Mouse (Mus musculus): ENCODE measurements around the gene Dhx32. TPM values are rescaled to one million over a fixed set of nuclear protein-coding genes. Genes with fewer than 3 reads are reported as not detected.

The Dhx32 gene
- polyA plus RNA-seq, 1 experiment from 2014 or later: 36.9 TPM

DNA sequence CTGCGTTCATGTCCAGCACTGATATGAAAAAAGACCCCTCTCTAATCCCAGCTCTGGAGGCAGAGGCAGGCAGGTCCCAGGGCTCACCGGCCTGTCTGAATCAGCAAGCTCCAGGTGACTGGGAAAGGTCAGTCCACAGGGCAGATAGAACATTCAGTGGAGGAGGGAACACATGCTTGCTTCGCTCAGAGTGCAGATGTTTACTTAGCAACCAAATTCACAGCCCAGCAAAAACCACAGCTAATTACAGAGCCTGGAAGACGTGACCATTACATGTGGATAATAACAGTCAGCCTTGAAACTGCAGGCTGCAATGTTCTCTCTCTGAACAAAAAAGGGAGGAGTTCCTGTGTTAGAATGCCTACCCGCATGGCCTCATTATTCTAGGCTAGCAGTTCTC is 31.9 kb downstream of the Dhx32 start:
- DNase-seq (ENCODE audit: low spot score) (no peak), ATAC-seq (replicated peaks; ENCODE audit: insufficient number of reproducible peaks, low FRiP score, low TSS enrichment, low read depth) (no peak)
- Histone ChIP-seq H3K9ac (replicated peaks; ENCODE audit: low read length) (no peak overlapping the region), H3K27ac (replicated peaks; ENCODE audit: low read depth, low read length) (no peak overlapping the region), H3K36me3 (replicated peaks; ENCODE audit: control insufficient read depth, insufficient read depth, low read depth, low read length) (no peaks in the 10 kb centered on the region), H3K4me3 (ENCODE audit: low read depth, low read length) (no peak overlapping the region), H3K9me3 (replicated peaks; ENCODE audit: control insufficient read depth, low read length) (no peaks in the 10 kb centered on the region), H3K4me1 (ENCODE audit: control insufficient read depth, insufficient read depth, low read length) (no peaks in the 10 kb centered on the region), H3K4me2 (ENCODE audit: low read depth, low read length) (no peak overlapping the region), H3K27me3 (ENCODE audit: control insufficient read depth, insufficient read depth, low read length) (no peaks in the 10 kb centered on the region)
- WGBS: 66% methylated on average over 5 of the region's 5 CpGs

- H3K27me3 ChIP-seq (ENCODE audit: control insufficient read depth, insufficient read depth, low read length): no peaks in the 10 kb centered on the region
- no peaks in the 10 kb centered on the region for H3K9me3 ChIP-seq (replicated peaks; ENCODE audit: control insufficient read depth, low read length)
- ATAC-seq (replicated peaks; ENCODE audit: insufficient number of reproducible peaks, low FRiP score, low TSS enrichment, low read depth): no peak
- no peak overlapping the region for H3K27ac ChIP-seq (replicated peaks; ENCODE audit: low read depth, low read length)
- DNase-seq (ENCODE audit: low spot score): no peak
- no peak overlapping the region for H3K9ac ChIP-seq (replicated peaks; ENCODE audit: low read length)
- no peak overlapping the region for H3K4me2 ChIP-seq (ENCODE audit: low read depth, low read length)
- no peak overlapping the region for H3K4me3 ChIP-seq (ENCODE audit: low read depth, low read length)
- no peaks in the 10 kb centered on the region for H3K36me3 ChIP-seq (replicated peaks; ENCODE audit: control insufficient read depth, insufficient read depth, low read depth, low read length)
- WGBS: 92% methylated on average over 14 of the region's 14 CpGs
- H3K4me1 ChIP-seq (ENCODE audit: control insufficient read depth, insufficient read depth, low read length): no peaks in the 10 kb centered on the region
Measured at GRCm38 (mm10) chr7:133748753-133749152, 33.8 kb downstream of the Dhx32 start.

- H3K27me3 ChIP-seq (ENCODE audit: control insufficient read depth, insufficient read depth, low read length): no peaks in the 10 kb centered on the region
- no peaks in the 10 kb centered on the region for H3K4me1 ChIP-seq (ENCODE audit: control insufficient read depth, insufficient read depth, low read length)
- H3K9me3 ChIP-seq (replicated peaks; ENCODE audit: control insufficient read depth, low read length): no peaks in the 10 kb centered on the region
- WGBS: 85% methylated on average over 8 of the region's 8 CpGs
- H3K4me2 ChIP-seq (ENCODE audit: low read depth, low read length): no peak overlapping the region
- H3K27ac ChIP-seq (replicated peaks; ENCODE audit: low read depth, low read length): no peak overlapping the region
- no peak overlapping the region for H3K4me3 ChIP-seq (ENCODE audit: low read depth, low read length)
- no peak for ATAC-seq (replicated peaks; ENCODE audit: insufficient number of reproducible peaks, low FRiP score, low TSS enrichment, low read depth)
- H3K9ac ChIP-seq (replicated peaks; ENCODE audit: low read length): no peak overlapping the region
- no peak for DNase-seq (ENCODE audit: low spot score)
- no peaks in the 10 kb centered on the region for H3K36me3 ChIP-seq (replicated peaks; ENCODE audit: control insufficient read depth, insufficient read depth, low read depth, low read length)
Measured at GRCm38 (mm10) chr7:133747372-133747771, 35.2 kb downstream of the Dhx32 start.

- H3K9ac ChIP-seq (replicated peaks; ENCODE audit: low read length): no peak overlapping the region
- H3K4me2 ChIP-seq (ENCODE audit: low read depth, low read length): no peak overlapping the region
- H3K9me3 ChIP-seq (replicated peaks; ENCODE audit: control insufficient read depth, low read length): no peaks in the 10 kb centered on the region
- no peaks in the 10 kb centered on the region for H3K36me3 ChIP-seq (replicated peaks; ENCODE audit: control insufficient read depth, insufficient read depth, low read depth, low read length)
- 61% methylated on average over 4 of the region's 4 CpGs for WGBS
- H3K4me3 ChIP-seq (ENCODE audit: low read depth, low read length): no peak overlapping the region
- H3K4me1 ChIP-seq (ENCODE audit: control insufficient read depth, insufficient read depth, low read length): no peaks in the 10 kb centered on the region
- DNase-seq (ENCODE audit: low spot score) (no peak), ATAC-seq (replicated peaks; ENCODE audit: insufficient number of reproducible peaks, low FRiP score, low TSS enrichment, low read depth) (no peak)
- H3K27me3 ChIP-seq (ENCODE audit: control insufficient read depth, insufficient read depth, low read length): no peaks in the 10 kb centered on the region
- no peak overlapping the region for H3K27ac ChIP-seq (replicated peaks; ENCODE audit: low read depth, low read length)
Measured at GRCm38 (mm10) chr7:133744701-133745100, 37.8 kb downstream of the Dhx32 start.

- H3K36me3 ChIP-seq (replicated peaks; ENCODE audit: control insufficient read depth, insufficient read depth, low read depth, low read length): no peaks in the 10 kb centered on the region
- no peak for ATAC-seq (replicated peaks; ENCODE audit: insufficient number of reproducible peaks, low FRiP score, low TSS enrichment, low read depth)
- no peak overlapping the region for H3K4me2 ChIP-seq (ENCODE audit: low read depth, low read length)
- no peak overlapping the region for H3K27ac ChIP-seq (replicated peaks; ENCODE audit: low read depth, low read length)
- no peaks in the 10 kb centered on the region for H3K9me3 ChIP-seq (replicated peaks; ENCODE audit: control insufficient read depth, low read length)
- WGBS: 89% methylated on average over 1 of the region's 1 CpGs
- no peaks in the 10 kb centered on the region for H3K27me3 ChIP-seq (ENCODE audit: control insufficient read depth, insufficient read depth, low read length)
- no peaks in the 10 kb centered on the region for H3K4me1 ChIP-seq (ENCODE audit: control insufficient read depth, insufficient read depth, low read length)
- no peak overlapping the region for H3K4me3 ChIP-seq (ENCODE audit: low read depth, low read length)
- DNase-seq (ENCODE audit: low spot score): no peak
- H3K9ac ChIP-seq (replicated peaks; ENCODE audit: low read length): no peak overlapping the region
Measured at GRCm38 (mm10) chr7:133744209-133744608, 38.3 kb downstream of the Dhx32 start.

- Histone ChIP-seq H3K4me3 (ENCODE audit: low read depth, low read length) (no peak overlapping the region), H3K9me3 (replicated peaks; ENCODE audit: control insufficient read depth, low read length) (no peaks in the 10 kb centered on the region), H3K4me2 (ENCODE audit: low read depth, low read length) (no peak overlapping the region), H3K4me1 (ENCODE audit: control insufficient read depth, insufficient read depth, low read length) (no peaks in the 10 kb centered on the region), H3K27me3 (ENCODE audit: control insufficient read depth, insufficient read depth, low read length) (no peaks in the 10 kb centered on the region), H3K36me3 (replicated peaks; ENCODE audit: control insufficient read depth, insufficient read depth, low read depth, low read length) (no peaks in the 10 kb centered on the region), H3K27ac (replicated peaks; ENCODE audit: low read depth, low read length) (no peak overlapping the region), H3K9ac (replicated peaks; ENCODE audit: low read length) (no peak overlapping the region)
- no peak for DNase-seq (ENCODE audit: low spot score)
- ATAC-seq (replicated peaks; ENCODE audit: insufficient number of reproducible peaks, low FRiP score, low TSS enrichment, low read depth): no peak
- WGBS: 71% methylated on average over 4 of the region's 4 CpGs
Measured at GRCm38 (mm10) chr7:133743611-133744010, 38.9 kb downstream of the Dhx32 start.

DNA sequence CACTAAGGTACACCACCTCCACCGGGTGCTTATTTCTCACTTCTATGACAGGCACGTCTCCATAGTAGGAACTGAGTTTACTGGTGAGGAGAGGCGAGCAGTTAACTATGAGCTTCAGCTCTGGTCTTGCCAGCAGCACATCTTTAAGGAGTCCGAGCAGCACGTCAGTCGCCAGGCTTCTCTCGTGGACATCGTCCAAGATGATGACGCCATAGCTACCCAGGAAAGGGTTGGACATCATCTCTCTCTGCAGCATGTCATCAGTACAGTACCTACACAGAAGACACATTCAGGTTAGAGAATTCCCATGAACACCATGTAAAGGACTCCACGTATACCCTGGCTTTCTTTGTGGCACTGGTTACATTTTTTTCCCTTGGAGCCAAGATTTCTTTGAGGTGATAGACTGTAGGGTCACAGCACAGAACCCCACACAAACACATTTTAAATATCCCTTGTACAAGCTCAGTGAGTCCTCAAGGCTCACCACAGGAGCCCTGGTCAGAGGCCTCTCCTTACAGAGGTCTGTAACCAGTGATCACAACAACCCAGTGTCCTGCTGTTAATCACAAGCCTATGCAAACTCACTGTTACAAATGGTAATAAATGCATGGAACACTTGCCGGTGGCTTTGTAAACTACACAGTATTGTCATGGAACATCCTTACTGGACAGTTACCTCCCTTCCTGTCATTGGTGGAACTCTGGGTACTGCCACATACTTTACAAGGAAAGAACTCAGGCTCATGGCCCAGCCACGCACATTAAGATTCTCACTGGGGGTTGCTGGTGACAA is 39.8 kb downstream of the Dhx32 start:
- 89% methylated on average over 12 of the region's 12 CpGs for WGBS
- Histone ChIP-seq H3K4me2 (ENCODE audit: low read depth, low read length) (no peak overlapping the region), H3K27me3 (ENCODE audit: control insufficient read depth, insufficient read depth, low read length) (no peaks in the 10 kb centered on the region), H3K4me1 (ENCODE audit: control insufficient read depth, insufficient read depth, low read length) (no peaks in the 10 kb centered on the region), H3K36me3 (replicated peaks; ENCODE audit: control insufficient read depth, insufficient read depth, low read depth, low read length) (no peaks in the 10 kb centered on the region; the same call in 1 of the 2 replicates), H3K27ac (replicated peaks; ENCODE audit: low read depth, low read length) (no peak overlapping the region), H3K9ac (replicated peaks; ENCODE audit: low read length) (no peak overlapping the region), H3K9me3 (replicated peaks; ENCODE audit: control insufficient read depth, low read length) (no peaks in the 10 kb centered on the region), H3K4me3 (ENCODE audit: low read depth, low read length) (no peak overlapping the region)
- ATAC-seq (replicated peaks; ENCODE audit: insufficient number of reproducible peaks, low FRiP score, low TSS enrichment, low read depth) (no peak), DNase-seq (ENCODE audit: low spot score) (no peak)

GRCm38 (mm10) chr7:133740558-133740957 is 42.0 kb downstream of the Dhx32 start:
- Histone ChIP-seq H3K9me3 (replicated peaks; ENCODE audit: control insufficient read depth, low read length) (no peaks in the 10 kb centered on the region), H3K4me1 (ENCODE audit: control insufficient read depth, insufficient read depth, low read length) (no peaks in the 10 kb centered on the region), H3K9ac (replicated peaks; ENCODE audit: low read length) (no peak overlapping the region), H3K27me3 (ENCODE audit: control insufficient read depth, insufficient read depth, low read length) (no peaks in the 10 kb centered on the region), H3K27ac (replicated peaks; ENCODE audit: low read depth, low read length) (no peak overlapping the region), H3K36me3 (replicated peaks; ENCODE audit: control insufficient read depth, insufficient read depth, low read depth, low read length) (no peaks in the 10 kb centered on the region; the same call in 1 of the 2 replicates), H3K4me3 (ENCODE audit: low read depth, low read length) (no peak overlapping the region), H3K4me2 (ENCODE audit: low read depth, low read length) (no peak overlapping the region)
- no peak for DNase-seq (ENCODE audit: low spot score)
- 93% methylated on average over 7 of the region's 7 CpGs for WGBS
- ATAC-seq (replicated peaks; ENCODE audit: insufficient number of reproducible peaks, low FRiP score, low TSS enrichment, low read depth): no peak
